Mouse (Mus musculus) lung, postnatal 0 days (tissue): Measurements from ENCODE around the gene Gdpd3. TPM values are rescaled to one million over a fixed set of nuclear protein-coding genes. Genes with fewer than 3 reads are reported as not detected.
"Not testable (repeated sequence)": the region's sequence is repeated elsewhere in the genome, so short reads cannot be mapped to it uniquely, and the experiment has no call there.

Experiments
- ATAC-seq: fragments of 200-750 bp; cut with Nextera tagmentation; 2 replicates; pipeline ENCODE4 v1.8.0; 2017; ENCODE audit warnings: moderate library complexity
- DNase-seq: peaks from one replicate; pipeline ENCODE4 v3.0.0-alpha.2; 2016; ENCODE audit warnings: low spot score
- H3K27ac ChIP-seq: fragments of 300-500 bp; sonication (generic); 2 replicates; pipeline ENCODE4 v1.5.1; 2014; ENCODE audit warnings: antibody characterized with exemption, mild to moderate bottlenecking, low read length, mixed read lengths
- H3K27me3 ChIP-seq: fragments of 300-500 bp; sonication (generic); replicated peaks from 2 replicates; pipeline ENCODE4 v1.6.1; 2014; ENCODE audit warnings: low read length, mixed read lengths; ENCODE audit not compliant: insufficient read depth
- H3K36me3 ChIP-seq: fragments of 300-500 bp; sonication (generic); 2 replicates; pipeline ENCODE4 v1.6.1; 2014; ENCODE audit warnings: low read length, mixed read lengths; ENCODE audit not compliant: insufficient read depth
- H3K4me1 ChIP-seq: fragments of 300-500 bp; sonication (generic); 2 replicates; pipeline ENCODE4 v1.6.1; 2014; ENCODE audit warnings: antibody characterized with exemption, low read depth, low read length, mixed read lengths; ENCODE audit not compliant: insufficient read depth
- H3K4me2 ChIP-seq: fragments of 300-500 bp; sonication (generic); replicated peaks from 2 replicates; pipeline ENCODE4 v1.6.1; 2014; ENCODE audit warnings: low read depth, mild to moderate bottlenecking, low read length, moderate library complexity, mixed read lengths
- H3K4me3 ChIP-seq: fragments of 300-500 bp; sonication (generic); 2 replicates; pipeline ENCODE4 v1.5.1; 2014; ENCODE audit warnings: low read depth, low read length
- H3K9ac ChIP-seq: fragments of 300-500 bp; sonication (generic); replicated peaks from 2 replicates; pipeline ENCODE4 v1.6.1; 2014; ENCODE audit warnings: low read depth, mild to moderate bottlenecking
- H3K9me3 ChIP-seq: fragments of 300-500 bp; sonication (generic); 2 replicates; pipeline ENCODE4 v1.6.1; 2016; ENCODE audit warnings: low read length, mixed read lengths
- CTCF ChIP-seq: IDR thresholded peaks from 2 replicates; pipeline ENCODE4 v1.5.1; 2016; ENCODE audit warnings: antibody characterized with exemption, mild to moderate bottlenecking
- EP300 ChIP-seq: IDR thresholded peaks from 2 replicates; pipeline ENCODE4 v1.6.1; 2016; ENCODE audit warnings: antibody characterized with exemption, mild to moderate bottlenecking, control low read depth
- WGBS: fragments of 180-500 bp; shearing (Covaris S2); extraction: QIAGEN DNeasy Blood & Tissue Kit; methylation state at CpG from one replicate; pipeline ENCODE4 v1.1.7; 2014; 5-methylcytosine and 5-hydroxymethylcytosine counted together
- polyA plus RNA-seq: library from polyadenylated mRNA; unstranded; fragments of >200 nt; fragmentation: Nextera tagmentation; extraction: Ambion mirVana; gene quantifications from 2 replicates; pipeline ENCODE4 v1.2.1, GENCODE M21; 2015

The Gdpd3 gene
- 3.4 and 4.1 TPM in 2 replicates for polyA plus RNA-seq

DNA sequence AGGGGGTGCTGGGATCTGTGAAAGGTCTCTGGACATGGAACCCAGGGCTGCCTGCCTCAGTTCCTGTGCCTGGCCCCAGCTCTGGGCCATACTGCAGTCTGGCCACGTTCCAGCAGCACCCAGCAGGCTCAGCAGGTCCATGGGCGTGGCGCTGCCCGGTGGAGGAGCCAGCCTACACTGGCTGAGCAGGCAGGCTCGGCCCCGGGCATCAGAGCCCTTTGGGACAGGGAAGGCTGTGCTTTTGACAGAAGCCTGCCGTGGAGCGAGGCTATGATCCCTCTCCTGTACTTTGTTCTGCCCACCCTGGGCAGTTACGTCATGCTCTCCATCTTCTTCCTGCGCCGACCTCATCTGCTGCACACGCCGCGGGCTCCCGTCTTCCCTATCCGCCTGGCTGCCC, at the start of gene Gdpd3:
Gene Gdpd3, plus strand, starts transcription at position 134 of the 400 bp plus-strand sequence.
- no peak within 1 kb of the TSS for H3K4me2 ChIP-seq
- ATAC-seq (peak; percentile 50), DNase-seq (peak; percentile 46)
- no peak within 1 kb of the TSS for H3K27ac ChIP-seq
- TF ChIP-seq EP300: no peak
- TF ChIP-seq CTCF: no peak
- H3K9me3 ChIP-seq: no peaks in the 10 kb centered on the region
- H3K9ac ChIP-seq: no peak within 1 kb of the TSS
- H3K4me1 ChIP-seq: peaks cover 14% of the 10 kb centered on the region
- no peaks in the 10 kb centered on the region for H3K27me3 ChIP-seq
- 77% methylated on average over 16 of the region's 16 CpGs for WGBS
- H3K4me3 ChIP-seq: no peak within 1 kb of the TSS
- H3K36me3 ChIP-seq: peaks cover 58% of the 10 kb centered on the region

DNA sequence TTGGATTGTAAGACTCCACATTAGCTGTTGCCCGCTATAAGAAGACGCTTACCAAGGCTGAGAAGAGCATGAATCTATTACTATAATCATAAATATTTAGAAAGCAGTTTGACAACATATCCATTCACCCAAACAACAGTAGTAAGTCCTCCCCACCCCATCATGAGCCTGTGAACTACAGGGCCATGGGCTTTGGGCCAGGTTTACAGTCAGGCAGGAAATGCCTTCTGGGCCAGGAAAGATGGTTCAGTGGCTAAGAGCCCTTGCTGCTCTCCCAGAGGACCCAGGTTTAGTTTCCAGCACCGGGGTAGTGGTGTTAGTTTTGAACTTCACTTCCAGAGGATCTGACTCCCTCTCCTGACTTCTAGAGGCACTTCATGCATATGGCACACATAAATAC, 48.6 kb upstream of the Gdpd3 start:
- DNase-seq (no peak), ATAC-seq (no peak)
- no peak overlapping the region for H3K4me3 ChIP-seq
- 58% methylated on average over 3 of the region's 3 CpGs for WGBS
- H3K4me2 ChIP-seq: no peak overlapping the region
- H3K27me3 ChIP-seq: no peaks in the 10 kb centered on the region
- no peak overlapping the region for H3K27ac ChIP-seq
- H3K36me3 ChIP-seq: no peaks in the 10 kb centered on the region
- H3K9me3 ChIP-seq: no peaks in the 10 kb centered on the region
- no peak overlapping the region for H3K9ac ChIP-seq
- TF ChIP-seq EP300 (no peak), CTCF (no peak)
- H3K4me1 ChIP-seq: no peaks in the 10 kb centered on the region

DNA sequence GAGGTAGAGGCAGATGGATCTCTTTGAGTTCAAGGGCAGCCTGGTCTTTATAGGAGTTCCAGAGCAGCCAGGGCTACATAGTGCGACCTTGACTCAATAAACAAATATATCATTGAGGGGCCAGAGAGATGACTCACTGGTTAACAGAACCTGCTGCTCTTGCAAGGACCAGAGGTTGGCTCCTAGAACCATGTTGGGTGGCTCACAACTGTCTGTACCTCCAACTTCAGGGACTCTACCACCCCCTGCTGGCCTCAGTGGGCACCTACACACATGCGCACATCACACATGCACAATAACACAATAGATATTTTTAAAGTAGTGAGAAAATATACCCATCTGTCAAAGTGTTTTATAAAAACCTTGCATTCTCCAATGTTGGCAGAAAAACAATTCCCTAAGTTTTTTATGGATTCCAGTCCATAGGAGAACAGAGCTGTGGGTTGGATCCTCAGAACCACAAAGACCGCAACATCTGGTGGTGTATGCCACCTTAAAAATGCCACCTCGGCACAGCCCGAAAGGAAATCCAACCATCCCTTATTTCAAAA, 47.3 kb upstream of the Gdpd3 start:
- Histone ChIP-seq H3K27ac (no peak overlapping the region), H3K9ac (no peak overlapping the region), H3K4me1 (no peaks in the 10 kb centered on the region), H3K4me2 (no peak overlapping the region), H3K9me3 (no peaks in the 10 kb centered on the region), H3K4me3 (no peak overlapping the region), H3K27me3 (no peaks in the 10 kb centered on the region), H3K36me3 (no peaks in the 10 kb centered on the region)
- TF ChIP-seq EP300: no peak
- TF ChIP-seq CTCF: peak; percentile 18; the same call in 1 of the 2 replicates
- no peak for DNase-seq
- no peak for ATAC-seq
- WGBS: 85% methylated on average over 5 of the region's 5 CpGs

DNA sequence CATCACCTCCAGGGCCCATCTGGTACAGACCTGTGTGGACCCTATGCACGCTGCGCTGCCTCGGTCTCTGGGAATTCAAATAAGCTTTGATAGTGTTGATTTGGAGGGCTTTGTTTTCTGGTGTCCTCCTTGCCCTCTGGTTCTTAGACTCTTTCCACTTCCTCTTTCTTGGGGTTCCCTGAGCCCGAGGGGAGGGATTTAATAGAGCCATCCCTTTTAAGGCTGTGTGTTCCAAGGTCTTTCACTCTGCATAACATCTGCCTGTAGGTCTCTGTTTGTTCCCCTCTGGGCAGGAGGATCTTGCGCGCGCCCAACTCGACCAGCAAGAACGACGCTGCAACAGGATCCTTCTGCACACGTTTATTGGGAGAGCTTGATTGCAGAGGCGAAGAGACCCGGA, 44.5 kb upstream of the Gdpd3 start:
- 89% methylated on average over 13 of the region's 13 CpGs for WGBS
- H3K27me3 ChIP-seq: no peaks in the 10 kb centered on the region
- no peak for ATAC-seq

DNA sequence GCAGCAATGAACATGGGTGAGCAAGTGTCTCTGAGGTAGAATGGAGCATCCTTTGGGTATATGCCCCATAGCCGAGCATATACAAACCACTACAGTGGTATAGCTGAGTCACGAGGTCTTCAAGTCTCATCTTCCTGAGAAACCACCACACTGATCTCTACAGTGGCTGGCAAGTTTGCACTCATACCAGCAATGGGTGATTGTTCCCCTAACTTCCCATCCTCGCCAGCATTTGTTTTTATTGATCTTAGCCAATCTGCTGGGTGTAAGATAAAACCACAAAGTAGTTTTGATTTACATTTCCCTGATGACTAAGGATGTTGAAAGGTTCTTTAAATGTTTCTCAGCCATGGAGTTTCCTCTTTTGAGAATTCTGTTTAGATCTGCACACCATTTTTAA, 41.1 kb upstream of the Gdpd3 start:
- Histone ChIP-seq H3K9ac (no peak overlapping the region), H3K36me3 (no peaks in the 10 kb centered on the region), H3K27ac (no peak overlapping the region), H3K4me3 (no peak overlapping the region), H3K27me3 (no peaks in the 10 kb centered on the region), H3K4me2 (no peak overlapping the region), H3K4me1 (no peaks in the 10 kb centered on the region), H3K9me3 (no peaks in the 10 kb centered on the region)
- WGBS: 58% methylated on average over 3 of the region's 3 CpGs
- DNase-seq: no peak
- ATAC-seq: no peak
- TF ChIP-seq EP300 (no peak), CTCF (no peak)

More for the DNA sequence above, 44.5 kb upstream of the Gdpd3 start:
- no peaks in the 10 kb centered on the region for H3K9me3 ChIP-seq
- H3K9ac ChIP-seq: no peak overlapping the region
- H3K27ac ChIP-seq: no peak overlapping the region
- no peaks in the 10 kb centered on the region for H3K36me3 ChIP-seq
- TF ChIP-seq EP300 (no peak), CTCF (no peak)
- DNase-seq: no peak
- H3K4me2 ChIP-seq: no peak overlapping the region
- no peak overlapping the region for H3K4me3 ChIP-seq
- H3K4me1 ChIP-seq: no peaks in the 10 kb centered on the region

DNA sequence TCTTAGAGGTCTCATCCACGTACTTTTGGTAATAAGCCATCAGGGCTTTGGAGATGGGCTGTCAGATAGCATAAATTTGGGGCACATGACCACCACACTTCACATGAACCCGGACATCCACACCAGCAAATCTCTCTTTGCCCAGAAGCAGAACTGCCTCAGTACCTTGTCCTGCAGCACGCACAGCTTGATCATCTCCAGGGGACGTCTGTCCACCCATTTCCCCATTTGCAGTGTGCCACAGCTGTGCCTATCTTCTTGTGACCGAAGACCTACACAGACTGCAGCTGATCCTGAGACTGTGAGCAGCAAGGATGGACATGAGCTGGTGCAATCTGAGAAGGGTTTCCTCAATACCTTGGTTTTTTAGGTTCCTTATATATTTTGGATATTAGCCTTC, 40.5 kb upstream of the Gdpd3 start:
- no peaks in the 10 kb centered on the region for H3K4me1 ChIP-seq
- WGBS: 66% methylated on average over 5 of the region's 5 CpGs
- no peak overlapping the region for H3K4me2 ChIP-seq
- TF ChIP-seq CTCF (no peak), EP300 (no peak)
- no peaks in the 10 kb centered on the region for H3K9me3 ChIP-seq
- no peak overlapping the region for H3K4me3 ChIP-seq
- no peaks in the 10 kb centered on the region for H3K36me3 ChIP-seq
- no peak overlapping the region for H3K27ac ChIP-seq
- no peak for DNase-seq
- no peak for ATAC-seq
- no peaks in the 10 kb centered on the region for H3K27me3 ChIP-seq
- H3K9ac ChIP-seq: no peak overlapping the region

DNA sequence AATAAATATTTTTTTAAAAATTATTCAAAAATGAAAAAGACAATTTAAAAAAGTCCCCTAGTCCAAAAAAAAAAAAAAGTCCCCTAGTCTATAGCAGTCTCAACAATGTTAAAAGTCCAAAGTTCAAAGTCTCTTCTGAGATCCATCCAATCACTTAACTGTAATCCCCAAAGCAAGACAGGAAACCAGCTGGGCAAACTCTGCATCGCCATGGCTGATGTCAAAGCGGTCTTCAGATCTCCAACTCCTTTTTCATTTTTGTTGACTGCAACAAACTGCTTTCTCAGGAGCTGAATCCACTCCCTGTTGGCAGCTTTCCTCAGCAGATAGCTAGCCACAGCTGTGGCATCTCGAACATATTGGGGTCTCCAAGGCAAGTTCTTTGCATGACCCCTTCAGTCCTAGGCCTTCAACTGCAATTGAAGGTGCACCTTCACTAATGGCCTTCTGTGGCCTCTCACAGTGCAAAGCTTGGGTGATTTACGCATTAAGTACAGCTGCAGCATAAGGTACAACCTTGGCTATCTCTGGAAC, 35.8 kb upstream of the Gdpd3 start:
- DNase-seq: peak; percentile 45
- H3K27ac ChIP-seq, H3K4me2 ChIP-seq, H3K4me3 ChIP-seq, H3K36me3 ChIP-seq, H3K27me3 ChIP-seq, H3K9me3 ChIP-seq, H3K9ac ChIP-seq, H3K4me1 ChIP-seq: not testable (repeated sequence)
- peak; percentile 65 for ATAC-seq
- 62% methylated on average over 4 of the region's 4 CpGs for WGBS
